Mouse (Mus musculus): Measurements from ENCODE around the gene Chic2.
A peak's percentile ranks its signal among the peaks of the same experiment; 100 is the strongest.

Chic2 gene

DNA sequence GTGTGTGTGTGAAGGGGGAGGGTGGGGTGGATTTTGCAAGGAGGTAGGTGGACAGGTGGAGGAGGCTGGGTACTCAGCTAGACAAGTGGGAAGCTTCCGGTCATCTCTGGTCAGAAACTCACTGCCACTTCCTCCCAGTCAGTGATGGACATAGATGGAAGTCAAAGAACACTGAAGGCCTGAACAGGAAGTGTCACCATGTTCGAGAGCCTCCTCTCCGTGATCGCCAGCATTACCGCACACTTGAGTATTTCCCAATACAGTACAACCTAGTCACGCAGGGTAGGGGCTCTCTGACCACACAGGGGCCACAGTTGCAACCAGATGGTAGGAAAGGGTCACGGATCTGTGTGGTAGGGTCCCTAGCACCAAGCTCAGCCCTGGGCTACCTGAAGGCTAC is 69.1 kb downstream of the Chic2 start:
- no peak for DNase-seq (ENCODE audit: low spot score in 2 of 2)

DNA sequence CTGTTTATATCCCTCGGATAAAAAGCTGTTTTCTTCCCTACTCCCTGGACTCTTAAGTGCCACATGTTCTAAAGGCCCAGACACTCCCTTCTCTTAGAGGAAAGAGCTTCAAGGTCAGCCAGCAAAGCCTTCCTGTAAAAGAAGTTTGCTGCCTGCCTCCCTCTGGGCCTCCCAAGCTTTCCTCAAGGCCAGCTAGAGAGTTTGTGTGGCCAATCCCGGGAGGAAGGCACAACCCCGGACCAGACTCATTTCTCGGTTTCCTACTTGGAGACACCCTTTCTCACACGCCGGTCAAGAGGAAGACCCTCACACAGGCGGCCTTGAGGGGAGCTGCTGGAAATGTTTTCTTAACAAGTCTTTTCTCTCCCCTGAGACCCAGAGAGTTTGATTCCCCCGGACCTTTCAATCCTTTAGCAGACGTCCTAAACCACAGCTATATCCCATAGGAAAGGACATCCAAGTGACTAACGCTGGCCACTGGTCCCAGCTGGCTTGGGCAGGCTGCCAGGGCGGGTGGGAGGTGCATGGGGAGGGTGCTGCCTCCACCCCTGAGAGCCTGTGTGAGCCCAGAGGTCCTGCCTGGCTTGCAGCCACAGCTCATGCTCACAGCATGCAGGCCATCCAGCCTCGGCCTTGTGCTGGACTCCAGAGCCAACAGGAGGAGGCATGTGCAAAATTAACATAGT is 69.7 kb downstream of the Chic2 start:
- peak in 1 of 2 experiments; percentile 8 for DNase-seq (ENCODE audit: low spot score in 2 of 2)

DNA sequence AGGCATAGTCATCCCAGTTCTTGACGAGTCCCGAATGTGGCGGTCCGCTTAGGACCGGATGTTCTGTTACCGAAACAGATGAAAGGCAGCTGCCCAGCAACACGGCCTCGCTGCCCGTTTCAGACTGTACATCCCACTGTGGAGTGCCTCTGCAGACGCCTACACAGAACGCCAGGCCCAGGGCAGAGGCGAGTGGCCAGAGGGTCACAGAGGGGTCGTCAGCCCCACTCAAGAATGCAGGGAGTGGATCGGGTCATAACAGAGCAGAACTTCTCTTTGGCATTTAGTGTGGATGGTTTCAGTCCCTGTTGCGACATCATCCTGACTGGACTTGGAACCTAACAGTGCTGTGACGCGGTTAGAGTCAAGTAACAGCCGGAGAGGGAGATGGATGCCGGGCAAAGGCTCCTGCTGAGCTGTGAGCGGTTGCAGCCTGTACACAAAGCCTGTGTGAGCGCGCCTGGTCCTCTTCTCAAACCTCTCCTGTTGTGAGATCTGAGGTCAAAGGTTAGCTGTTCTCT is 70.5 kb downstream of the Chic2 start:
- no peak for DNase-seq (ENCODE audit: low spot score in 2 of 2)

DNA sequence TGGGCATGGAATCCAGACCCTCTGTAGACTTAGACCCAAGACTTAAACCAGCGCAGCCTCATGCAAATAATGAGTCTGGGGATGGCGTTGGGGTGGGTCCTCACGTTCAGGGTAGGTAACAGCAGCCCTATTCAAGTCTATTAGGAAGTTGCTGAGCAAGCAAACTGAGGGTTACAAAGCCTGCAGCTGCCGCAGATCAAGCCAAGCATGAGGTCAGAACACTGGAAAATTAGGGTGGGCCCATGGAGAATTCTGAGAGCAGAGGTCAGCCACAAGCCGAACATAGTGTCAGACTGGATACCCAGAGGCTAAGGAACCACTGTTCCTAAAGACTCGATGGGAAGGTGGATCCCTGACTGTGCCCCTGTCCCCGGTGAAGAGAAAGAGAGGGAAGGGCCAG is 73.2 kb downstream of the Chic2 start:
- no peak for DNase-seq (ENCODE audit: low spot score in 2 of 2)

DNA sequence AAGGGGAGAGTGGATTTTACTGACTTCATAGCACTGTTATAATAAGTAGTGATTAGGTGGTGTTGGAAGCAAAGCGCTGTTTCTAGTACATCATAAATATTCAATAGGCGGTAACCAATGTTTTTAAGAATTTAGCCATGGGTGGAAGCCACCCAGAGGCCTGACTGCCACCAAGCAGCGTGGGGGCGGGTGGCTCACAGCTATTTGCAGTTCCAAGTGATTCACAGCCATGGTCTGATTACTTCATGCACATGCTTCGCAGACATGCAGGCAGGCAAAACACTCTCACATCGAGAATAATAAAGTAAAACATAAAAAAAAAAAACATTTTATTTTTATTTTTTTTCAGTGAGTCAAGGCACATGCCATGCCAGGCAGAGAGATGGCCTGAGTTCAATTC is 75.2 kb downstream of the Chic2 start:
- DNase-seq (ENCODE audit: low spot score in 2 of 2) = peak; percentile 17 to 21

DNA sequence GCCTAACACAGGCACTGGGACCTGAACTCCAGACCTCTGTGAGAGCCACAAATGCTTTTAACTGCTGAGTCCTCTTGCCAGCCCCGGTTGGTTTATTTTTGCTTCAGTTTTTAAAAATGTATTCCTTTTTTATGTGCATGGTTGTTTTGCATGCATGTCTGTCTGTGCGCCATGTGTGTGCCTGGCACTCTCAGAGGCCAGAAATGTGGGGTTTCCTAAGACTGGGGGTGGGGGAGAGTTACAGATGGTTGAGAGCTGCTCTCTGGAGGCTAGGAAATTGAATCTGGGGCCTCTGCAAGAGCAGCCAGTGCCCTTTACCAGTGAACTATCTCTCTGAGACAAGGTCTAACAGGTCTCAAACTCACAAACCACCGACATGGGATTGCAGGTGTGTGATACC is 76.7 kb downstream of the Chic2 start:
- DNase-seq (ENCODE audit: low spot score in 2 of 2) = no peak

DNA sequence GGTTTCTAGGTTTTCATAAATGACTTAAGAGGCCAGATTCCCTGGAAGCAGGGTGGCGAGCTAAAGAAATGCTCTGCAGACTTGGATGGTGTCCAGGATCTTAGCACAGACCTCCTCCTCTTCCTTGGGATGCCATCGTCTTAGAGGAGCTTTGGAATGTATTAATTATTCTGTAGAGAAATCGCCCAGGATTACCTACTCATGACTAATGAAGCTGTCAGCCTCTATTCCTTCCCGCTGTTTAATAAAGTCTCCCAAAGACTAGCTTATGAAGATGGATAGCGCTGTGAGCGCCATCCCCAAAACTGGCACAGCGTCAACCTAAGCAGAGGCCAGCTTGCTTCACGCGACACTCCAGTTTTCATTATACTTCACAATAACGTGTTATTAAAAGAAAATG is 77.7 kb downstream of the Chic2 start:
- no peak for DNase-seq (ENCODE audit: low spot score in 2 of 2)

DNA sequence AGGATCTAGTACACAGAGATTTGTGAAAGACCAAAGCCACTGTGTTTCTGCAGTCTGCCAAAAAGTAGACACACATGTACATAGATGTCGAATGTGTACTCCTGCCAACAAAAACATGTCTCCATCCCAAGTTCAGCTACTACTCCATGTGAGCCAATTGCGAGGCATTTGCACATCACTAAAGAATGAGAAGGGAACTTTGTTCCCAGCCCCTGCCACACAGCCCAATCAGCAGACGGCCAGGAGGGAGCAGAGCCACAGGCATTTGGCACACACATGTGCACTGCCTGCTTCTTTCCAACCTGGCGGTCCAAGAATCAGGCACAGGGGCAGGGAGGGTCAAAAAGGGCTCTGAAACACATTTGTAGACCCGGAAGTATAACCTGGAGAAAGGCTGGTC is 81.8 kb downstream of the Chic2 start:
- DNase-seq (ENCODE audit: low spot score in 2 of 2) = no peak

DNA sequence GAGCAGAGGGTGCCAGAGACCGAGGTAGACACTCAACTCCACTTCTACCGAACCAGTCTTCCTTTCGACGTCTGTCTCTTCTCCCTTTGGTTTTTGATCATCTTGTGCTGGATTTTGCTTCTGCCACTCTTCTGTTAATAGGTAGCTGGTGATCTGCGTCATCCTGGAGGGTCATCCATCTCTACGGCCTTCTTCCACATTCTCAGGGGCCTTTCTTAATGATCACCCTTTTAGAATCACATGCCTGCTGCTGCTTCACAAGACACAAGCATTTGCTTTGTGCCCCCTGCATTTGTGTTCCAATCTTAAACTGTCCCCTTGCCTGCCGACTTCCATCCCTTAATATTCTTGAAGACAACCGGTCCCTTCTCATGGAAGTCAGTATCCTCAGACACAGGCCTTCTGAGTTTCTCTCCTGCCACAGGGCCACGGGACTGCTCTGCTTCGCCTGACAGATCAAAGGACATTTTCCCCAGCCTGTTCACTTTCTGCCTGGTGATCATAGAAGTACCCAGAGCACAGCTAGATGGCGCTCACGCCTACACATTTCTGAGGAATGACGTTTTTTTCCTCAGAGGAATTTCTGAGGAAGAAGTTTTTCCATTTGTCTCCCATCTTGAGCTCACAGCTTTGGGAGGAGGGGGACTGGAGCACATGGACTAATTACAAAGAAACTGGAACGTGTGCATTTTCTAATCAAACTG is 83.6 kb downstream of the Chic2 start:
- DNase-seq (ENCODE audit: low spot score in 2 of 2) = peak; percentile 27 to 50

DNA sequence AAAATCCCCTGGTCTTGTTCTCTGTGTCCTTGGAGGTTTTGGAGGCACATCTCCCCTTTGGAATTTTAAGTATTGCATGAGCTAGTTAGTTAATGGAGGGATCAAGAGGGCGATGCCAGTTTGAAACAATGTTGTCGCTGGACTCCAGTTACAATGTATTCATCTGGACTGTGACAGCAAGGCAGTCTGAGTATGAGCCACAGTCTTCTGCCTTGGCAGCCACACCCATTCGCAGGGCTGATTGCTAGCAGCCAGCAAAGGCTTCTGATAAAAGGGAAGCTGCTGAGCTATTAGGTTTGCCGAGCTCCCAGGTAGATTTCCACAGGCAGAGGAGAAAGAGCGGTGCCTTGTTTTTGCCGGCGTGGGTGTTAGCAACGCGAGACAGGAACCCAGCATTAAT is 84.3 kb downstream of the Chic2 start:
- no peak for DNase-seq (ENCODE audit: low spot score in 2 of 2)

DNA sequence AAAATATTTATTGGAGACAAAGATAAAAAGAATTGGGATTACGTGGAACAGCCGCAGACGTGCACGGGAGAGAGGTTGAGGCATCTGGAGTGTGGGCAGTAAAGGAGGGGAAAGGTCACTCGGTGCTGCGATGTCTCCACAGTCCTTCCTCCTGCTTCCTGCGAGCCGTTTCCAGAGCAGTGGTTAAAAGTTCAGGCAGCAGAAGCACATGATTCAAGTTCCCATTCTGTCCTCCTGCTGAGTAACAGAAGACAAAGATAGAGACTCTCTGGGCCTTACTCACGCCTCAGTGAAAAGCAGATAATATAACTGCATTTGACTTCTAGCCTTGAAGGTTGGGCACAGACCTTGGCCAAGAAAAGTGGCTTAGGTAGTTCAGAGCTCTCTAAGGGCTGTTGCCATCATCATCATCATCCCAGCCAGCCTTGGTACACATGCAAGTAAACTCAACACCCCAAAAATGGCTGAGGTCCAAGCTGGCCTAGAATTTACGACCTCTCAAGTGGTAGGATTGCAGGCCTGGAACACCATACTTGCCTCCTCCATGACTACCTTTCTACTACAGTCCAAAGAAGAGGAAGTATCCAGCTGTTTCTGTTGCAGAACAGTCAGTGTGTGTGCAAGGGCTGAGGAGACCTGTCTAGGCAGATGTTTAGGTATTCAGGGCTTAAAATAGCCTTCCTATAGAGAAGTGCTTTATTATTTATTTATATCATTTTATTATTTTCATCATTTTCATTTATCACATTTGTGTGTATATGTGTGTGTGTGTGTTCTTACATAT is 87.1 kb downstream of the Chic2 start:
- DNase-seq (ENCODE audit: low spot score in 2 of 2) = no peak

DNA sequence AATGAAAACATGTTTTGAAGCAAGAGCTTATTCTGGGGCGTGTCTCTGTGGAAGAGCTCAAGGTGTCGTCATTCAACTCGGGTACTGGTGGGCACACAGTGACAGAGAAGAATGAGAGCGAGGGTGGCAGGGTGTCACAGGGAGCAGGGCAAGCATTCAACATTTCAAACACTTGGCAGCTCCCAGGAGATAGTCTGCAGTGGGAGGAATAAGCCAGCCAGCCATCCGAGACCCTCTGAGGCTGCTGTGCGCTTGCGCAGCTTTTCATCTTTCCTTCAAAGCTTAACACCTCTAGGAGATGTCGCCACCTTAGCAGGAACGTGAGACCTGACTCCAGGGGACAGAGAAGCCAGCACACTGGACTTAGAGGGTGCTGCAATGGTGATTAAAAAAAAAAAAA is 88.2 kb downstream of the Chic2 start:
- no peak for DNase-seq (ENCODE audit: low spot score in 2 of 2)

DNA sequence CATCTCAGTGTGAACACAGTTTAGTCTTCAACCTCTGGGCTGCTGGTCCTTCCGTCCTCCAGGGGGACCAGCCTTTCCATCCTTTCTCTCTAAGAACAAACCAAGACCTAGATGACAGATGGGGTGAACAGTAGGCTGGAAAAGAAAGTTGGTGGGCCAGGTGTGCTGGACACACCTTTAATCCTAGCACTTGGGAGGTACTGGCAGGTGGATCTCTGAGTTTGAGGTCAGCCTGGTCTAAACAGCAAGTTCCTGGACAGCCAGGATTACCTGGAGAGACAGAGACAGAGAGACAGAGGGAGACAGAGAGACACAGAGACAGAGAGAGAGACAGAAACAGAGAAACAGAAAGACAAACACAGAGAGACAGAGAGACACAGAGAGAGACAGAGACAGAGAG is 89.0 kb downstream of the Chic2 start:
- DNase-seq (ENCODE audit: low spot score in 2 of 2) = no peak

DNA sequence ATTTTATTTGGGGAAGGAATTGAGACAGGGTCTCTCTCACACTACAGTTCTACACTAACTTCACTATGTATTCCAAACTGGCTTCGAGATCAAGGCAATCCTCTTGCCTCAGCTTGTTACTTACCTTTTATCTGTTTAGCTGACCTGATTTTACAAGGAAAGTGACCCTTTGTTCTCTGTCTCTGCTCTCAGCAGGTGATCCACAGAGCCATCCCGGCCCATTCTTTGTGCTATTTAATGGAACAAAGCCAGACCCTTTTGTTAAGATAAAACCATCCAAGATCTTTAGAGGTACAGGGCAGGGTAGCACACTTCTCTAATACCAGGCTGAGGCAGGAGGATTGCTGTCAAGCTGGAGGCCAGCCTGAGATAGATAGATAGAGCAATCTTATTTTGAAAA is 91.6 kb downstream of the Chic2 start:
- DNase-seq (ENCODE audit: low spot score in 2 of 2) = no peak

DNA sequence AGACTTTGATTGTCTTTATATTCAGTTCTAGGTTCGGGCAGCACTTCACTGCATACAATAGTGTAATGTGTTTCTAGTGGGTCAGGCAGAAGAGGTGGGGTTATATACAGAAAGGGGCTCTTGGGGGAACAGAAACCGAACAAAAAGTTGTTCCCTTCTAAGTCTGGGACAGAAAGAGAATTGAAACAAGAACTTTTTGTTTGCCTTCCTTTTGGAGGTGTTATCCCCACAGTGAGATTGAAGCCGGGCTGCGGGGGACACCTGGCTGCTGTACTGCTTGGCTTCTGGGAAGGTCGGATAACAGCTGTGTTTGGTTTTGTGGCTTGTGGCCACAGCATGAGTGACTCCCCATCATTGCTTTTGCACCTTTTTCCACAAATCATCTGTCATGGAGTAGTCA is 93.2 kb downstream of the Chic2 start:
- DNase-seq (ENCODE audit: low spot score in 2 of 2) = no peak

DNA sequence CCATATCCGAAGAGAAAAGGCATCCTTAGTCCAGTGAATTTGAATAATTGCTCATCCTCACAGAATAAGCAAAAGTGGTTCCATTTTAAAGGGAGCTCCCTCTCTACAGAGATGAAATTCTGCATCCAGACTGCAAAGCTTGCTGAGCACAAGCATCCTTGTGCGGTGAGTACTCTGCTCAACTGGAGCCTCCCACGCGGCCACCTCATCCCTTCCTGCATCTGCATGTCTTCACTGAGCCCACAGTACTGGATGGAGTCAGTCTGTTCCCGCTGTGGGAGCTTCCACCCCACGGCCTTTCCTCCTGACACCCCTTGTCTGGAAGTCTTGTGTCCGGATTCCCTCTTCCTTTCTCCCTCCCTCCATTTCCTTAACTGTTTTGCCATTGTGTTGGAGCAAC is 95.3 kb downstream of the Chic2 start:
- peak; percentile 25 to 31 for DNase-seq (ENCODE audit: low spot score in 2 of 2)

DNA sequence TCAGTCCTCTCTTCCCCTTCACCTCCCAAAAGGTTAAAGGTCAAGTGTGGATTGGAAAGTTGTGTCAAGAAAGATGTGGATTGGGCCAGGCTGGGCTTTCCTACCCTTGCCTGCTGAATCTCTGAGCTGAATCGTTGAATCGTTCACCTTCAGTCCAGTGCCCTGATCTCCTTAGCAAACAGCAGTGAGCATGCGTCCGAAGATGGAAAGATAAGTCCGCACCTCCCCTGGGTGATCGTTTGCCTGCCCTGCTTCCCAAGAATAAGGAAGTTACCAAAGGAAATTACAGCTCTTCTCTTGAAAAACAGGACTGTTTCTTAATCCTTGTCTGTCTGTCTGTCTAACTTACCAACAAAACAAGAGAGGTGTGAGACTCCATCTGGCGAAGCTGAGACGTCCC is 96.1 kb downstream of the Chic2 start:
- DNase-seq (ENCODE audit: low spot score in 2 of 2) = no peak
